ENCODE assay signal across 18 mouse cellular contexts in genomic region chr9:47839692-47840025, GRCm38 (mm10).
DNase-seq lines count a peak whose midpoint lies in the region; ATAC-seq lines count a peak whose summit lies in the region.
"Had no signal": no experiment of that assay in that cellular context is flagged by ENCODE, and none has a peak within 500 bp of the region (broad histone marks: within the 10 kb centered on the region; RNA-seq: fewer than 3 reads in every experiment).

No protein-coding gene starts in this region.

- H3K4me2 ChIP-seq in kidney, embryonic 15.5 days, result no peak overlapping the region
- no peak overlapping the region for H3K4me2 ChIP-seq in midbrain, embryonic 11.5 days
- no peak overlapping the region for H3K4me2 ChIP-seq in hindbrain, embryonic 11.5 days (replicated peaks; ENCODE audit: low read depth, low read length)
- H3K4me2 ChIP-seq in limb, embryonic 13.5 days (replicated peaks), result no peak overlapping the region
- H3K4me2 ChIP-seq: heart, embryonic 11.5 days; neural tube, embryonic 15.5 days had no signal

- no peaks in the 10 kb centered on the region for H3K9me3 ChIP-seq in kidney, embryonic 15.5 days (replicated peaks)
- H3K9me3 ChIP-seq in midbrain, embryonic 10.5 days (replicated peaks), result no peaks in the 10 kb centered on the region
- H3K9me3 ChIP-seq in midbrain, embryonic 11.5 days (ENCODE audit: control insufficient read depth, low read length), result no peaks in the 10 kb centered on the region
- H3K9me3 ChIP-seq in hindbrain, embryonic 11.5 days (ENCODE audit: control insufficient read depth, low read length), result no peaks in the 10 kb centered on the region
- H3K9me3 ChIP-seq in limb, embryonic 13.5 days, result no peaks in the 10 kb centered on the region
- H3K9me3 ChIP-seq: neural tube, embryonic 15.5 days had no signal

- ATAC-seq in kidney, embryonic 15.5 days (replicated peaks; ENCODE audit: low FRiP score), result peak; percentile 36; the same call in 1 of the 2 replicates
- no peak for ATAC-seq in midbrain, embryonic 11.5 days (ENCODE audit: low FRiP score)
- ATAC-seq in hindbrain, embryonic 11.5 days (ENCODE audit: low FRiP score), result no peak
- no peak for ATAC-seq in limb, embryonic 13.5 days (ENCODE audit: low FRiP score, low read depth)
- ATAC-seq: activated CD4-positive, CD25-positive, alpha-beta regulatory T cell, adult 4 months; inflammation-experienced regulatory T-cells, adult 6 months had no signal

- H3K27me3 ChIP-seq in kidney, embryonic 15.5 days, result peaks cover 16% of the 10 kb centered on the region
- peaks cover 31% of the 10 kb centered on the region for H3K27me3 ChIP-seq in midbrain, embryonic 10.5 days (ENCODE audit: low read depth, poor library complexity, severe bottlenecking)
- no peaks in the 10 kb centered on the region for H3K27me3 ChIP-seq in midbrain, embryonic 11.5 days (ENCODE audit: control insufficient read depth, insufficient read depth, low read length)
- no peaks in the 10 kb centered on the region for H3K27me3 ChIP-seq in hindbrain, embryonic 11.5 days (ENCODE audit: control insufficient read depth, insufficient read depth, low read length)
- H3K27me3 ChIP-seq in limb, embryonic 13.5 days, result peaks cover 5% of the 10 kb centered on the region; the same call in 1 of the 2 replicates

- H3K27ac ChIP-seq in kidney, embryonic 15.5 days, result no peak overlapping the region
- H3K27ac ChIP-seq in midbrain, embryonic 10.5 days (replicated peaks), result peak overlapping the region; percentile 67
- H3K27ac ChIP-seq in midbrain, embryonic 11.5 days (ENCODE audit: low read depth, low read length), result no peak overlapping the region
- peak overlapping the region; percentile 20; the same call in 1 of the 2 replicates for H3K27ac ChIP-seq in hindbrain, embryonic 11.5 days (ENCODE audit: low read depth, low read length)
- H3K27ac ChIP-seq in limb, embryonic 13.5 days, result no peak overlapping the region
- H3K27ac ChIP-seq: neural tube, embryonic 15.5 days had no signal

- WGBS in kidney, embryonic 15.5 days, result 63% methylated on average over 10 of the region's 10 CpGs
- 65% methylated on average over 10 of the region's 10 CpGs for WGBS in midbrain, embryonic 10.5 days
- WGBS in midbrain, embryonic 11.5 days, result 65% methylated on average over 10 of the region's 10 CpGs
- 68% methylated on average over 10 of the region's 10 CpGs for WGBS in hindbrain, embryonic 11.5 days
- 60% methylated on average over 10 of the region's 10 CpGs for WGBS in limb, embryonic 13.5 days

- H3K4me3 ChIP-seq in kidney, embryonic 15.5 days (replicated peaks), result no peak overlapping the region
- no peak overlapping the region for H3K4me3 ChIP-seq in midbrain, embryonic 10.5 days
- no peak overlapping the region for H3K4me3 ChIP-seq in midbrain, embryonic 11.5 days (ENCODE audit: low read depth, low read length)
- H3K4me3 ChIP-seq in hindbrain, embryonic 11.5 days (ENCODE audit: low read depth, low read length), result no peak overlapping the region
- H3K4me3 ChIP-seq in limb, embryonic 13.5 days, result no peak overlapping the region
- H3K4me3 ChIP-seq: neural tube, embryonic 15.5 days had no signal

- H3K36me3 ChIP-seq in kidney, embryonic 15.5 days, result no peaks in the 10 kb centered on the region
- H3K36me3 ChIP-seq in midbrain, embryonic 10.5 days, result no peaks in the 10 kb centered on the region
- H3K36me3 ChIP-seq in midbrain, embryonic 11.5 days (ENCODE audit: control insufficient read depth, insufficient read depth, low read length), result no peaks in the 10 kb centered on the region
- H3K36me3 ChIP-seq in hindbrain, embryonic 11.5 days (ENCODE audit: control insufficient read depth, insufficient read depth, low read length), result no peaks in the 10 kb centered on the region
- no peaks in the 10 kb centered on the region for H3K36me3 ChIP-seq in limb, embryonic 13.5 days
- H3K36me3 ChIP-seq: neural tube, embryonic 15.5 days had no signal

- H3K9ac ChIP-seq in kidney, embryonic 15.5 days, result no peak overlapping the region
- no peak overlapping the region for H3K9ac ChIP-seq in midbrain, embryonic 11.5 days (ENCODE audit: low read length)
- no peak overlapping the region for H3K9ac ChIP-seq in hindbrain, embryonic 11.5 days (ENCODE audit: low read depth, low read length)
- H3K9ac ChIP-seq in limb, embryonic 13.5 days, result 0 out of 2 replicates have a peak overlapping the region, but pooled peaks have one; percentile 13
- H3K9ac ChIP-seq: neural tube, embryonic 15.5 days had no signal

- peaks cover 24% of the 10 kb centered on the region for H3K4me1 ChIP-seq in kidney, embryonic 15.5 days
- H3K4me1 ChIP-seq in midbrain, embryonic 10.5 days, result peaks cover 42% of the 10 kb centered on the region
- H3K4me1 ChIP-seq in midbrain, embryonic 11.5 days (ENCODE audit: control insufficient read depth, insufficient read depth, low read length), result peaks cover 16% of the 10 kb centered on the region
- peaks cover 7% of the 10 kb centered on the region; the same call in 1 of the 2 replicates for H3K4me1 ChIP-seq in hindbrain, embryonic 11.5 days (replicated peaks; ENCODE audit: control insufficient read depth, insufficient read depth, low read length)
- H3K4me1 ChIP-seq in limb, embryonic 13.5 days, result peaks cover 19% of the 10 kb centered on the region

- DNase-seq in kidney, adult 11 months, result no peak
- no peak for DNase-seq in midbrain, embryonic 10.5 days (ENCODE audit: low spot score)
- no peak for DNase-seq in midbrain, embryonic 11.5 days (ENCODE audit: low spot score, missing footprints)
- DNase-seq in hindbrain, embryonic 11.5 days (ENCODE audit: low spot score), result no peak
- DNase-seq in heart, adult 11 months, result no peak
- DNase-seq: adrenal gland, postnatal 14 days; cerebellum, adult 18-20 months; gastrocnemius, postnatal 14 days; heart, postnatal 14 days; kidney, postnatal 10 days; right cerebral cortex, postnatal 25 days; thymus, postnatal 4 days had no signal

Comparison
In these comparisons a context has a peak if more than half of its experiments do, and no peak if none do; other contexts are left out.
1. H3K27ac ChIP-seq: peak in midbrain, embryonic 10.5 days (single experiment) and hindbrain, embryonic 11.5 days (single experiment); none in kidney, embryonic 15.5 days (single experiment), midbrain, embryonic 11.5 days (single experiment) and limb, embryonic 13.5 days (single experiment).